Mouse (Mus musculus) kidney, adult 11 months (tissue): ENCODE data around the gene Tcf19.
A peak's percentile ranks its signal among the peaks of the same experiment; 100 is the strongest.
"Not testable (repeated sequence)": the region's sequence is repeated elsewhere in the genome, so short reads cannot be mapped to it uniquely, and the experiment has no call there.

Source experiments
- DNase-seq: peaks from one replicate; pipeline ENCODE4 v3.0.0; 2022

Tcf19 gene

DNA sequence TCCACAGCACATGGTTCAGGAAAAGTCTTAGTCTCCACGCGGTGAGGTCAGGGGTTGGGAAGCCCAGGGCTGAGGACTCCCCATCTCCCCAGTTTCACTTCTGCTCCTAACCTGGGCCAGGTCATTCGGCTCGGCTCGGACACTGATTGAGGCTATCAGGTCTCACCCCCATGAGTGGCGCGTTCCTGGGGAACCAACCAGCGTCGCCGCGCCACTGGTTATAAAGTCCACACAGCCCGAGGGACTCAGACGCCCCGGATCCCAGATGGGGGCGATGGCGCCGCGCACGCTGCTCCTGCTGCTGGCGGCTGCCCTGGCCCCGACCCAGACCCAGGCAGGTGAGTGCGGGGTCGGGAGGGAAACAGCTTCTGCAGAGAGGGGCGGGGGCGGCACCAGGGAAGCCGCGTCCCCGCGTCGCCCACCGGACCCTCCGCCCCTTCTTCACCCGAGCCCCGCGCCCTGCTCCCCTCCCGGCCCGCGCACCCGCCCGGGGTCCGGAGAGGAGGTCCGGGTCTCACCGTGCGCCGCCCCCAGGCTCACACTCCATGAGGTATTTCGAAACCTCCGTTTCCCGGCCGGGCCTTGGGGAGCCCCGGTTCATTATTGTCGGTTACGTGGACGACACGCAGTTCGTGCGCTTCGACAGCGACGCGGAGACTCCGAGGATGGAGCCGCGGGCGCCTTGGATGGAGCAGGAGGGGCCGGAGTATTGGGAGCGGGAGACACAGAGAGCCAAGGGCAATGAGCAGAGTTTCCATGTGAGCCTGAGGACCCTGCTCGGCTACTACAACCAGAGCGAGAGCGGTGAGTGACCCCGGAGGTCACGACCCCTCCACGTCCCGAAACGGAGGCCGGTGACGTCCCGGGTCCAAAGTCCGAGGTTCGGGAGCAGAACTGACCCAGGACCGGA lies 46.5 kb downstream of the Tcf19 start, which contains the start of gene H2-Q10:
Gene H2-Q10 (plus strand): TSS at position 248 of the 910 bp plus-strand sequence.
- peak; percentile 45 for DNase-seq

DNA sequence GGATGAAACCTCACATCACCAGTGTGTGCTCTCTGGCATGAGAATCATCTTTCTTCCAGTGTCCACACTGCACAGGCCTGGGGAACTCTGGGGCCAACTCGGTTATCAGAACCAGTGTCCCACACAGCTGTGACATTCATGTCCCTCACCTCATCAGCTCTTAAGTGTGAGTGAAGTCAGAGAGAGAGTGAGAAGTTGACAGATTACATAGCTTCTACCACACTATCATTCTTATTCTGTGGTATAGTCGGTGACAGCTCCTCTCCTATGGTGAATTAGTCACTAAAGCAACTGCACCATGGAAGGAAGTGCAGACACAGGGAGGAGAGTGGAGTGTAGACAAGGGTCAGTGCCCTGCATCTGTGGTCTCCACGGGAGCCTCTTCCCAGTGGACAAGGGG lies 47.7 kb downstream of the Tcf19 start:
- DNase-seq = not testable (repeated sequence)

DNA sequence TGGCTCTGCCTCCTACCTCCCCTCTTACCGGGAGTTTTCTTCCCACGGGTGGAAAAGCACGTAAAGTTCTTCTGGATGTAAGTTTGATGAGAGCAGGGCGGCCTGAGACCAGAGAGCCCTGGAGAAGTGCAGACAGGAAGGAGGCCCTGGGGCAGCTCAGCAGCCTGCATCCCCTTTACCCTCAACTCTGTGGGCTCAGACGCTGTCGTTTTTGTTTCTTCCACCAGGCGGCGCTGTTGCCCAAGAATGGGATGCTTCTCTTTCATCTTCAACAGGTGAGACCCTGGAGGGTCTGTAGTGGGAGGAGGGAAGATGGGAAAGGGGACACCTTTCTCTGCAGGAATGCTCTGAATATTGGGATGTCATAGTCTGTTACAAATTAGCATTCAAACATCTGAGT lies 51.0 kb downstream of the Tcf19 start:
- not testable (repeated sequence) for DNase-seq
